ENCODE assay signal across 8 mouse cellular contexts in genomic region chr19:40872955-40873665, GRCm38 (mm10). TPM values are rescaled to one million over a fixed set of nuclear protein-coding genes. Genes with fewer than 3 reads are reported as not detected.
DNase-seq lines count a peak whose midpoint lies in the region; ATAC-seq and TF ChIP-seq lines count a peak whose summit lies in the region.

No protein-coding gene starts in this region.

- no peaks in the 10 kb centered on the region for H3K36me3 ChIP-seq in G1E (replicated peaks)
- H3K36me3 ChIP-seq in liver, postnatal 0 days (replicated peaks; ENCODE audit: insufficient read depth, low read length): no peaks in the 10 kb centered on the region
- no peaks in the 10 kb centered on the region for H3K36me3 ChIP-seq in neural tube, embryonic 14.5 days (ENCODE audit: control insufficient read depth, insufficient read depth, low read length)

- H3K27me3 ChIP-seq in G1E (ENCODE audit: insufficient read depth, low read length): no peaks in the 10 kb centered on the region; the same call in 1 of the 2 replicates
- peaks cover 14% of the 10 kb centered on the region; the same call in 1 of the 2 replicates for H3K27me3 ChIP-seq in liver, postnatal 0 days (ENCODE audit: insufficient read depth, low read length)
- H3K27me3 ChIP-seq in neural tube, embryonic 14.5 days (ENCODE audit: control insufficient read depth, insufficient read depth, low read length): peaks cover 14% of the 10 kb centered on the region

- WGBS in liver, postnatal 0 days (ENCODE audit: insufficient replicate concordance): 5% methylated on average over 51 of the region's 51 CpGs
- WGBS in neural tube, embryonic 14.5 days: 1% methylated on average over 51 of the region's 51 CpGs

- H3K9me3 ChIP-seq in G1E (replicated peaks): no peaks in the 10 kb centered on the region
- H3K9me3 ChIP-seq in liver, postnatal 0 days (ENCODE audit: low read length): no peaks in the 10 kb centered on the region
- H3K9me3 ChIP-seq in neural tube, embryonic 14.5 days (ENCODE audit: control insufficient read depth, low read length): no peaks in the 10 kb centered on the region

- H3K4me1 ChIP-seq in G1E (ENCODE audit: insufficient read depth, low read depth, low read length): peaks cover 9% of the 10 kb centered on the region
- 0 out of 2 replicates have a peak, but pooled peaks cover 3% of the 10 kb centered on the region for H3K4me1 ChIP-seq in liver, postnatal 0 days (ENCODE audit: insufficient read depth)
- no peaks in the 10 kb centered on the region for H3K4me1 ChIP-seq in neural tube, embryonic 14.5 days (ENCODE audit: control insufficient read depth, insufficient read depth, low read length)

- peak; percentile 88 for DNase-seq in G1E (ENCODE audit: low spot score)
- DNase-seq in cerebellum, adult 9-10 months: peak; percentile 93
- peak; percentile 97 for DNase-seq in forelimb bud, embryonic 11.5 days (ENCODE audit: low read depth, low spot score)
- DNase-seq in heart, postnatal 4 days: peak; percentile 92
- peak; percentile 81 to 90 for DNase-seq in layer of hippocampus, adult 18-20 months (ENCODE audit: low spot score in 2 of 2)
- peak; percentile 92 for DNase-seq in liver, postnatal 0 days
- peak; percentile 94 for DNase-seq in telencephalon, adult 2 months (ENCODE audit: low read depth, low spot score)

- peak; percentile 94 for ATAC-seq in G1E (ENCODE audit: extremely low read depth, insufficient number of reproducible peaks, low FRiP score, poor library complexity, severe bottlenecking)
- ATAC-seq in liver, postnatal 0 days: peak; percentile 100
- ATAC-seq in neural tube, embryonic 14.5 days (ENCODE audit: low read depth): peak; percentile 99

- peak overlapping the region; percentile 81 for H3K4me3 ChIP-seq in G1E (ENCODE audit: low read depth, low read length)
- H3K4me3 ChIP-seq in liver, postnatal 0 days (ENCODE audit: low read depth, low read length): peak overlapping the region; percentile 40
- peak overlapping the region; percentile 58 for H3K4me3 ChIP-seq in neural tube, embryonic 14.5 days (ENCODE audit: low read depth, low read length)

- TF ChIP-seq EP300 in liver, postnatal 0 days (IDR thresholded peaks at IDR 0.05; ENCODE audit: low read depth): peak; percentile 41; the same call in 1 of the 2 replicates

- no peak for TF ChIP-seq CTCF in G1E (IDR thresholded peaks at IDR 0.05; ENCODE audit: low read depth, low read length)
- peak; percentile 70 for TF ChIP-seq CTCF in liver, postnatal 0 days (IDR thresholded peaks at IDR 0.05; ENCODE audit: low read depth)

- H3K9ac ChIP-seq in liver, postnatal 0 days (replicated peaks): 0 out of 2 replicates have a peak overlapping the region, but pooled peaks have one; percentile 8
- peak overlapping the region; percentile 62 for H3K9ac ChIP-seq in neural tube, embryonic 14.5 days (replicated peaks; ENCODE audit: low read depth, low read length)

- peak overlapping the region; percentile 68 for H3K4me2 ChIP-seq in liver, postnatal 0 days (ENCODE audit: low read depth, low read length)
- peak overlapping the region; percentile 65 for H3K4me2 ChIP-seq in neural tube, embryonic 14.5 days (ENCODE audit: low read depth, low read length)

- H3K27ac ChIP-seq in liver, postnatal 0 days (ENCODE audit: low read depth): 0 out of 2 replicates have a peak overlapping the region, but pooled peaks have one; percentile 36
- H3K27ac ChIP-seq in neural tube, embryonic 14.5 days (ENCODE audit: low read depth, low read length): peak overlapping the region; percentile 95

RNA-seq across cellular contexts. Expression of gene Zfp518a, which starts 21.4 kb away (rescaled TPM):
- total RNA-seq in G1E (2014; fragmentation: Nextera tagmentation): not detected in 2 replicates
- under 0.01 and 0.05 TPM in 2 replicates for total RNA-seq in G1E (2017)
- not detected in 2 replicates for polyA plus RNA-seq in G1E (2012)
- total RNA-seq in heart, postnatal 4 days (2021): 10 to 100 TPM in 1 of 2 experiments, 1 to 10 TPM in 1; 9.6 to 10.9 TPM
- total RNA-seq in layer of hippocampus, adult 18-20 months (2021): 1 to 10 TPM; 5.4 to 7.6 TPM
- polyA plus RNA-seq in liver, postnatal 0 days (2015; fragmentation: Nextera tagmentation; extraction: Ambion mirVana): 2.3 and 3.1 TPM in 2 replicates
- polyA plus RNA-seq in neural tube, embryonic 14.5 days (2014; fragmentation: Nextera tagmentation; extraction: Ambion mirVana): 8.2 and 10.8 TPM in 2 replicates

RNA-seq across cellular contexts. Expression of gene Ccnj, which starts 42.0 kb away (rescaled TPM):
- total RNA-seq in G1E (2014; fragmentation: Nextera tagmentation) (9.5 and 15.0 TPM in 2 replicates), G1E (2017) (13.6 and 14.7 TPM in 2 replicates)
- polyA plus RNA-seq in G1E (2012): 3.4 and 4.1 TPM in 2 replicates
- 1 to 10 TPM; 7.4 to 7.5 TPM for total RNA-seq in heart, postnatal 4 days (2021)
- 1 to 10 TPM; 6.7 to 7.4 TPM for total RNA-seq in layer of hippocampus, adult 18-20 months (2021)
- 2.5 and 2.9 TPM in 2 replicates for polyA plus RNA-seq in liver, postnatal 0 days (2015; fragmentation: Nextera tagmentation; extraction: Ambion mirVana)
- 11.6 and 15.1 TPM in 2 replicates for polyA plus RNA-seq in neural tube, embryonic 14.5 days (2014; fragmentation: Nextera tagmentation; extraction: Ambion mirVana)

Comparison
In these comparisons a context has a peak if more than half of its experiments do, and no peak if none do; other contexts are left out.
1. Peak in every context shown above with its lines: DNase-seq, ATAC-seq, H3K4me3 ChIP-seq and H3K27ac ChIP-seq.
2. RNA of gene Zfp518a, which starts 21.4 kb away (total RNA-seq): 9.6 to 10.9 TPM in heart, postnatal 4 days and 5.4 to 7.6 TPM in layer of hippocampus, adult 18-20 months; under 0.01 to 0.05 TPM in G1E; every median in the first group is over 4 times any median in the second.